Mouse (Mus musculus) cerebellum, adult 2 months (tissue): Measurements from ENCODE around the gene Ppia.

Source experiments
- CTCF ChIP-seq: fragments of 200-500 bp; IDR thresholded peaks from 2 replicates; pipeline ENCODE4 v1.5.1; 2011; ENCODE audit warnings: low read depth, mild to moderate bottlenecking, control low read depth, low read length, moderate library complexity, borderline replicate concordance; ENCODE audit not compliant: insufficient read depth
- POLR2A ChIP-seq: fragments of 200-500 bp; IDR thresholded peaks from 2 replicates; pipeline ENCODE4 v1.6.1; 2011; ENCODE audit warnings: low read length, control low read depth, borderline replicate concordance; ENCODE audit not compliant: insufficient read depth

GRCm38 (mm10) chr11:6445951-6446350, 30.7 kb downstream of the Ppia start:
- TF ChIP-seq CTCF (no peak), POLR2A (no peak)
